Mouse (Mus musculus) erythroblast, adult 5-6 weeks (primary cell): ENCODE measurements around the gene Rhag. TPM values are rescaled to one million over a fixed set of nuclear protein-coding genes. Genes with fewer than 3 reads are reported as not detected.

Experiments used
- ATAC-seq: replicated peaks from 2 replicates; pipeline ENCODE4 v1.8.0; 2016; ENCODE audit warnings: moderate number of reproducible peaks, mild to moderate bottlenecking, moderate TSS enrichment, inconsistent platforms; ENCODE audit not compliant: poor library complexity, low FRiP score, severe bottlenecking
- total RNA-seq, 2 experiments: library from RNA; stranded (forward) in 1 of 2; stranded (reverse) in 1 of 2; fragments of 150-400 nt in 1 of 2; fragments of 200-764, 138-1000 nt in 1 of 2; gene quantifications; 2 replicates each; pipeline versions ENCODE4 v1.2.3 to v1.2.4; 2015 to 2017; ENCODE audit warnings: low replicate concordance in 2 of 2

The Rhag gene
- total RNA-seq, 2 experiments from 2014 or later = 814 to 923 TPM

GRCm38 (mm10) chr17:40872626-40873025 lies 61.7 kb downstream of the Rhag start:
- no peak for ATAC-seq

- ATAC-seq = no peak
Measured at GRCm38 (mm10) chr17:40873582-40874011, 62.7 kb downstream of the Rhag start.

GRCm38 (mm10) chr17:40874701-40875100 lies 63.8 kb downstream of the Rhag start:
- ATAC-seq = no peak

- ATAC-seq = no peak
Measured at GRCm38 (mm10) chr17:40875568-40875967, 64.6 kb downstream of the Rhag start.

- no peak for ATAC-seq
Measured at GRCm38 (mm10) chr17:40877741-40878140, 66.8 kb downstream of the Rhag start.

GRCm38 (mm10) chr17:40879528-40879923 lies 68.6 kb downstream of the Rhag start:
- ATAC-seq = no peak

GRCm38 (mm10) chr17:40879924-40880691 lies 69.2 kb downstream of the Rhag start, which contains the start of gene 9130008F23Rik:
Gene 9130008F23Rik (minus strand): TSS chr17:40880559.
- peak; percentile 92 for ATAC-seq

GRCm38 (mm10) chr17:40882172-40882571 lies 71.2 kb downstream of the Rhag start:
- no peak for ATAC-seq

- no peak for ATAC-seq
Measured at GRCm38 (mm10) chr17:40885155-40885554, 74.2 kb downstream of the Rhag start.

GRCm38 (mm10) chr17:40887849-40888536 lies 77.1 kb downstream of the Rhag start:
- no peak for ATAC-seq

Other genes with a start within 250 kb of the Rhag start
- not detected in 2 replicates for gene Esp6, start 249.6 kb upstream of the Rhag start, total RNA-seq (2015; ENCODE audit: low replicate concordance)
- not detected in 2 replicates for gene Esp6, start 249.6 kb upstream of the Rhag start, total RNA-seq (2017; ENCODE audit: low replicate concordance)
- not detected in 2 replicates for gene Esp4, start 212.5 kb upstream of the Rhag start, total RNA-seq (2015; ENCODE audit: low replicate concordance)
- not detected in 2 replicates for gene Esp4, start 212.5 kb upstream of the Rhag start, total RNA-seq (2017; ENCODE audit: low replicate concordance)
- not detected in 2 replicates for gene Esp3, start 179.1 kb upstream of the Rhag start, total RNA-seq (2015; ENCODE audit: low replicate concordance)
- gene Esp3, start 179.1 kb upstream of the Rhag start, total RNA-seq (2017; ENCODE audit: low replicate concordance) = not detected in 2 replicates
- not detected in 2 replicates for gene Esp1, start 84.0 kb upstream of the Rhag start, total RNA-seq (2015; ENCODE audit: low replicate concordance)
- gene Esp1, start 84.0 kb upstream of the Rhag start, total RNA-seq (2017; ENCODE audit: low replicate concordance) = not detected in 2 replicates
- 1.0 TPM in 1 of 2 replicates, not detected in the other for gene Crisp2, start 4.1 kb upstream of the Rhag start, total RNA-seq (2015; ENCODE audit: low replicate concordance)
- 3.7 and 5.9 TPM in 2 replicates for gene Crisp2, start 4.1 kb upstream of the Rhag start, total RNA-seq (2017; ENCODE audit: low replicate concordance)
- gene 9130008F23Rik, start 69.4 kb downstream of the Rhag start, total RNA-seq (2015; ENCODE audit: low replicate concordance) = 0.84 and 2.3 TPM in 2 replicates
- not detected in 2 replicates for gene 9130008F23Rik, start 69.4 kb downstream of the Rhag start, total RNA-seq (2017; ENCODE audit: low replicate concordance)
- 5.4 TPM in 1 of 2 replicates, not detected in the other for gene Glyatl3, start 103.2 kb downstream of the Rhag start, total RNA-seq (2015; ENCODE audit: low replicate concordance)
- not detected in 2 replicates for gene Glyatl3, start 103.2 kb downstream of the Rhag start, total RNA-seq (2017; ENCODE audit: low replicate concordance)
- gene Mut, start 123.6 kb downstream of the Rhag start, total RNA-seq (2015; ENCODE audit: low replicate concordance) = 9.0 and 10.0 TPM in 2 replicates
- gene Mut, start 123.6 kb downstream of the Rhag start, total RNA-seq (2017; ENCODE audit: low replicate concordance) = 7.4 and 18.7 TPM in 2 replicates
- gene Cenpq, start 123.9 kb downstream of the Rhag start, total RNA-seq (2015; ENCODE audit: low replicate concordance) = 22.5 and 42.4 TPM in 2 replicates
- gene Cenpq, start 123.9 kb downstream of the Rhag start, total RNA-seq (2017; ENCODE audit: low replicate concordance) = 54.5 and 55.8 TPM in 2 replicates